Mouse (Mus musculus): Measurements from ENCODE around the gene Mtfp1. TPM values are rescaled to one million over a fixed set of nuclear protein-coding genes. Genes with fewer than 3 reads are reported as not detected.
A peak's percentile ranks its signal among the peaks of the same experiment; 100 is the strongest.
"Not testable (repeated sequence)": the region's sequence is repeated elsewhere in the genome, so short reads cannot be mapped to it uniquely, and the experiment has no call there.

The Mtfp1 gene
- polyA plus RNA-seq, 1 experiment from 2014 or later = 15.7 TPM

- not testable (repeated sequence) for H3K36me3 ChIP-seq (ENCODE audit: control insufficient read depth, insufficient read depth, low read length)
- WGBS = 92% methylated on average over 3 of the region's 6 CpGs
Measured at GRCm38 (mm10) chr11:4107901-4108300, 12.7 kb upstream of the Mtfp1 start.

GRCm38 (mm10) chr11:4105444-4105843 lies 10.2 kb upstream of the Mtfp1 start:
- Histone ChIP-seq H3K36me3 (ENCODE audit: control insufficient read depth, insufficient read depth, low read length) (peaks cover 7% of the 10 kb centered on the region; the same call in 1 of the 2 replicates), H3K9ac (ENCODE audit: low read depth, low read length) (no peak overlapping the region), H3K27ac (ENCODE audit: low read depth, low read length) (no peak overlapping the region), H3K4me3 (ENCODE audit: low read length) (no peak overlapping the region), H3K27me3 (replicated peaks; ENCODE audit: control insufficient read depth, insufficient read depth, low read length) (no peaks in the 10 kb centered on the region), H3K9me3 (ENCODE audit: control insufficient read depth, low read length) (no peaks in the 10 kb centered on the region), H3K4me1 (ENCODE audit: control insufficient read depth, insufficient read depth, low read depth, low read length) (no peaks in the 10 kb centered on the region), H3K4me2 (ENCODE audit: low read length) (no peak overlapping the region)
- WGBS = 80% methylated on average over 6 of the region's 6 CpGs
- ATAC-seq = no peak

More at GRCm38 (mm10) chr11:4107901-4108300, 12.7 kb upstream of the Mtfp1 start:
- H3K4me2 ChIP-seq (ENCODE audit: low read length); H3K27me3 ChIP-seq (replicated peaks; ENCODE audit: control insufficient read depth, insufficient read depth, low read length); H3K4me3 ChIP-seq (ENCODE audit: low read length); H3K4me1 ChIP-seq (ENCODE audit: control insufficient read depth, insufficient read depth, low read depth, low read length); H3K9me3 ChIP-seq (ENCODE audit: control insufficient read depth, low read length); ATAC-seq; H3K9ac ChIP-seq (ENCODE audit: low read depth, low read length); H3K27ac ChIP-seq (ENCODE audit: low read depth, low read length): not testable (repeated sequence)

- H3K9me3 ChIP-seq (ENCODE audit: control insufficient read depth, low read length) = no peaks in the 10 kb centered on the region
- H3K36me3 ChIP-seq (ENCODE audit: control insufficient read depth, insufficient read depth, low read length) = peaks cover 4% of the 10 kb centered on the region; the same call in 1 of the 2 replicates
- H3K4me1 ChIP-seq (ENCODE audit: control insufficient read depth, insufficient read depth, low read depth, low read length) = no peaks in the 10 kb centered on the region
- ATAC-seq = no peak
- WGBS = 90% methylated on average over 5 of the region's 5 CpGs
- no peak overlapping the region for H3K27ac ChIP-seq (ENCODE audit: low read depth, low read length)
- H3K9ac ChIP-seq (ENCODE audit: low read depth, low read length) = no peak overlapping the region
- no peaks in the 10 kb centered on the region for H3K27me3 ChIP-seq (replicated peaks; ENCODE audit: control insufficient read depth, insufficient read depth, low read length)
- no peak overlapping the region for H3K4me3 ChIP-seq (ENCODE audit: low read length)
- no peak overlapping the region for H3K4me2 ChIP-seq (ENCODE audit: low read length)
Measured at GRCm38 (mm10) chr11:4104989-4105388, 9.7 kb upstream of the Mtfp1 start.

- H3K36me3 ChIP-seq (ENCODE audit: control insufficient read depth, insufficient read depth, low read length) = 0 out of 2 replicates have a peak, but pooled peaks cover 2% of the 10 kb centered on the region
- H3K4me1 ChIP-seq (ENCODE audit: control insufficient read depth, insufficient read depth, low read depth, low read length) = no peaks in the 10 kb centered on the region
- ATAC-seq = no peak
- H3K4me2 ChIP-seq (ENCODE audit: low read length) = no peak overlapping the region
- H3K9me3 ChIP-seq (ENCODE audit: control insufficient read depth, low read length) = no peaks in the 10 kb centered on the region
- no peak overlapping the region for H3K4me3 ChIP-seq (ENCODE audit: low read length)
- no peaks in the 10 kb centered on the region for H3K27me3 ChIP-seq (replicated peaks; ENCODE audit: control insufficient read depth, insufficient read depth, low read length)
- H3K9ac ChIP-seq (ENCODE audit: low read depth, low read length) = no peak overlapping the region; the same call in 1 of the 2 replicates
- H3K27ac ChIP-seq (ENCODE audit: low read depth, low read length) = no peak overlapping the region
- WGBS = 82% methylated on average over 14 of the region's 14 CpGs
Measured at GRCm38 (mm10) chr11:4103522-4103921, 8.3 kb upstream of the Mtfp1 start.

- ATAC-seq = no peak
- H3K9ac ChIP-seq (ENCODE audit: low read depth, low read length) = no peak overlapping the region
- H3K27ac ChIP-seq (ENCODE audit: low read depth, low read length) = no peak overlapping the region
- peaks cover 5% of the 10 kb centered on the region for H3K4me1 ChIP-seq (ENCODE audit: control insufficient read depth, insufficient read depth, low read depth, low read length)
- 0 out of 2 replicates have a peak, but pooled peaks cover 2% of the 10 kb centered on the region for H3K36me3 ChIP-seq (ENCODE audit: control insufficient read depth, insufficient read depth, low read length)
- no peak overlapping the region for H3K4me3 ChIP-seq (ENCODE audit: low read length)
- H3K27me3 ChIP-seq (replicated peaks; ENCODE audit: control insufficient read depth, insufficient read depth, low read length) = no peaks in the 10 kb centered on the region
- no peaks in the 10 kb centered on the region for H3K9me3 ChIP-seq (ENCODE audit: control insufficient read depth, low read length)
- H3K4me2 ChIP-seq (ENCODE audit: low read length) = no peak overlapping the region
- WGBS = 86% methylated on average over 5 of the region's 5 CpGs
Measured at GRCm38 (mm10) chr11:4101851-4102250, 6.6 kb upstream of the Mtfp1 start.

GRCm38 (mm10) chr11:4099447-4099846 lies 4.2 kb upstream of the Mtfp1 start:
- WGBS = 63% methylated on average over 3 of the region's 3 CpGs
- no peak for ATAC-seq
- Histone ChIP-seq H3K4me1 (ENCODE audit: control insufficient read depth, insufficient read depth, low read depth, low read length) (peaks cover 17% of the 10 kb centered on the region), H3K36me3 (ENCODE audit: control insufficient read depth, insufficient read depth, low read length) (0 out of 2 replicates have a peak, but pooled peaks cover 2% of the 10 kb centered on the region), H3K9ac (ENCODE audit: low read depth, low read length) (no peak overlapping the region), H3K27ac (ENCODE audit: low read depth, low read length) (peak overlapping the region; percentile 36; the same call in 1 of the 2 replicates), H3K9me3 (ENCODE audit: control insufficient read depth, low read length) (no peaks in the 10 kb centered on the region), H3K27me3 (replicated peaks; ENCODE audit: control insufficient read depth, insufficient read depth, low read length) (no peaks in the 10 kb centered on the region), H3K4me2 (ENCODE audit: low read length) (no peak overlapping the region), H3K4me3 (ENCODE audit: low read length) (no peak overlapping the region)

DNA sequence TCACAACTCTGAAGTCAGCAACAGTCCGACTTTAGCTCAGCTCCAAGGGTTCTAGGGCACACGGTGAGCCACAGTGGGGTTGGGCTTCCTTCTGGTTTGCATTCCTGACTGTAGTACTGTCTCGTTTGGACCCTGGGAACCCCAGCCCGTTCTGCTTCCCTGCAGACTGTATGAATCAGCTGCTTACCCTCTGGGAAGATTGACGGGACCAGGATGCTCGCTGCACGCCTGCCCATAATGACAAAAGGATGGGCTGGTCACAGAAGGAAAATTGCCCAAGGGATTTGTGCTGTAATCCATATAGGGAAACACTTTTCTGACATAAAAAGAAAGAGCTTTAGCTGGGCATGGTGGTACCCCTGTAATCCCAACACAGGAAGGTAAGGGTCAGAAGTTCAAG lies 3.6 kb upstream of the Mtfp1 start:
- no peaks in the 10 kb centered on the region for H3K27me3 ChIP-seq (replicated peaks; ENCODE audit: control insufficient read depth, insufficient read depth, low read length)
- ATAC-seq = no peak
- WGBS = 60% methylated on average over 7 of the region's 7 CpGs
- no peak overlapping the region for H3K27ac ChIP-seq (ENCODE audit: low read depth, low read length)
- H3K36me3 ChIP-seq (ENCODE audit: control insufficient read depth, insufficient read depth, low read length) = 0 out of 2 replicates have a peak, but pooled peaks cover 2% of the 10 kb centered on the region
- H3K9me3 ChIP-seq (ENCODE audit: control insufficient read depth, low read length) = no peaks in the 10 kb centered on the region
- H3K4me3 ChIP-seq (ENCODE audit: low read length) = no peak overlapping the region
- H3K4me2 ChIP-seq (ENCODE audit: low read length) = no peak overlapping the region
- H3K9ac ChIP-seq (ENCODE audit: low read depth, low read length) = no peak overlapping the region
- H3K4me1 ChIP-seq (ENCODE audit: control insufficient read depth, insufficient read depth, low read depth, low read length) = peaks cover 21% of the 10 kb centered on the region

GRCm38 (mm10) chr11:4098120-4098519 lies 2.9 kb upstream of the Mtfp1 start:
- H3K36me3 ChIP-seq (ENCODE audit: control insufficient read depth, insufficient read depth, low read length) = no peaks in the 10 kb centered on the region
- H3K9ac ChIP-seq (ENCODE audit: low read depth, low read length) = no peak overlapping the region
- no peak overlapping the region for H3K27ac ChIP-seq (ENCODE audit: low read depth, low read length)
- no peak overlapping the region for H3K4me2 ChIP-seq (ENCODE audit: low read length)
- peaks cover 21% of the 10 kb centered on the region for H3K4me1 ChIP-seq (ENCODE audit: control insufficient read depth, insufficient read depth, low read depth, low read length)
- no peaks in the 10 kb centered on the region for H3K27me3 ChIP-seq (replicated peaks; ENCODE audit: control insufficient read depth, insufficient read depth, low read length)
- no peaks in the 10 kb centered on the region for H3K9me3 ChIP-seq (ENCODE audit: control insufficient read depth, low read length)
- WGBS = 67% methylated on average over 8 of the region's 8 CpGs
- no peak for ATAC-seq
- H3K4me3 ChIP-seq (ENCODE audit: low read length) = no peak overlapping the region

DNA sequence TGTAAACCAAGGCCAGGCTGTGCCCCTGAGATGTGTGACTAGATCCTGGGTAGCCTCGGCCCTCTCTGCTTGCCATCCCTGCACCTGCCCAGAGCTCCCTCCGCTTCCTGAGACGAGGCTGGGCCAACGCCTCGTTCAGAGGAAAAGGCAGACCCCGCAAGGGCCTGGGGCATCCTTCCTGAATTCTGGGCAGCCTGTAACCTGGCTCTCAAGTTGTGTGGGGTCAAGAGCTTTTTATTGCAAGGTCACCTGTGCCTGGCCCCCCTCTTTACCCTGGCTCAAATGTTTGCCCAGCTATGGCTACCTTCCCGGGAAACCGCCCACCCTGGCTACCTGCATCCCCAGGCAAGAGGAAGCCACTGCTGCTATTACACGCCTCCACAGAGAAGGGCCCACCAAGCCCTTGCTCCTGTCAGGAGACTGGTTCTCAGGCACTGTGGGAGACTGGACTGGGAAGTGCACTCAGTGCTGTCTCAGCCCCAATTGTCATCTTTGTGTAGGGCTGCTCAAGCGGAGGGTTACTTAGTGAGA lies 1.9 kb upstream of the Mtfp1 start:
- Histone ChIP-seq H3K4me2 (ENCODE audit: low read length) (peak overlapping the region; percentile 83), H3K36me3 (ENCODE audit: control insufficient read depth, insufficient read depth, low read length) (no peaks in the 10 kb centered on the region), H3K9ac (ENCODE audit: low read depth, low read length) (peak overlapping the region; percentile 75), H3K9me3 (ENCODE audit: control insufficient read depth, low read length) (no peaks in the 10 kb centered on the region), H3K27ac (ENCODE audit: low read depth, low read length) (peak overlapping the region; percentile 85), H3K4me3 (ENCODE audit: low read length) (peak overlapping the region; percentile 45), H3K27me3 (replicated peaks; ENCODE audit: control insufficient read depth, insufficient read depth, low read length) (no peaks in the 10 kb centered on the region), H3K4me1 (ENCODE audit: control insufficient read depth, insufficient read depth, low read depth, low read length) (peaks cover 21% of the 10 kb centered on the region)
- WGBS = 27% methylated on average over 9 of the region's 10 CpGs
- ATAC-seq = peak; percentile 44
